Mouse (Mus musculus): ENCODE data around the gene Mdm2. TPM values are rescaled to one million over a fixed set of nuclear protein-coding genes. Genes with fewer than 3 reads are reported as not detected.

Mdm2 gene
- total RNA-seq, 2 experiments from 2014 or later = 49.2 to 49.8 TPM

DNA sequence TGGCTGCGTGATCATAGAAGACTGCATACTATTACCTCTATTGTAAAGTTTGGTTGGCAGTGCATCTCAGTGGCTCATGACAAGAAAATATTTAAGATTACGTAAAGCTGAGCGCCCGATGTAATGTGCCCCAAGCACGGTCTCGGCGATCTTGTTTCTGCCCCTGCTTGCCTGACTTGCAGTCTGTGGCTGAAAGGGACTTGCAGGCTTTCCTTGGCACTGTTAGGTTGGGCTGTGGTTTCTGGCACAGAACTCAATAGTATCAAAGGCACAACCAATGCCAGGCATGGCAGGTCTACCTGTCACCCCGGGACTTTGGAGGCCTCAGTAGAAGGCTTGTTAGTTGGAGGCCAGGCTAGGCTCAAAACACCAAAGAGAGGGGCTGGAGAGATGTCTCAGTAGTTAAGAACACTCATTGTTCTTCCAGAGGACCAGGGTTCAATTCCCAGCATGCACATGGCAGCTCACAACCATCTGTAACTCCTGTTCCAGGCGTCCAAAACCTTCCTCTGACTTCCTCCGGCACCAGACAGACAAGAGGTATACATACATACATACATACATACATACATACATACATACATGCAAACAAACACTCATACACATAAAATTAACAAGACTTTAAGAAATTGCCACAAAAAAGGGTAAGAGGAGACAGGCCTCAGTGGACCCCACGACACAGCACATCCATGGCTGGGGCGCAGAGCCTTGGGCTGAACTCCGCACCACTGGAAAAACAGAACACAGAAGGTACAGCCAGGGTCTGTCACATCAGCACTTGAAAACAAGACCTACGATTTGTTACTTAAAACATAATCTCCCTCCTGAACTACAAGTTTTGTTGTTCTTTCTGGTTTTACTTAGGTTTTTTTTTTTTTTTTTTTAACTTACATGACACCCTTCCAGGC is 51.8 kb downstream of the Mdm2 start:
- DNase-seq = no peak
- TF ChIP-seq CTCF (IDR thresholded peaks at IDR 0.05) = no peak
- no peak overlapping the region for H3K27ac ChIP-seq
- no peak overlapping the region for H3K4me3 ChIP-seq
- intact Hi-C loops (cut with DNase I) = loop anchor here (1.0 kb wide), 1 partner anchor 29 kb away; the partner anchor contains the start of gene Cpm

DNA sequence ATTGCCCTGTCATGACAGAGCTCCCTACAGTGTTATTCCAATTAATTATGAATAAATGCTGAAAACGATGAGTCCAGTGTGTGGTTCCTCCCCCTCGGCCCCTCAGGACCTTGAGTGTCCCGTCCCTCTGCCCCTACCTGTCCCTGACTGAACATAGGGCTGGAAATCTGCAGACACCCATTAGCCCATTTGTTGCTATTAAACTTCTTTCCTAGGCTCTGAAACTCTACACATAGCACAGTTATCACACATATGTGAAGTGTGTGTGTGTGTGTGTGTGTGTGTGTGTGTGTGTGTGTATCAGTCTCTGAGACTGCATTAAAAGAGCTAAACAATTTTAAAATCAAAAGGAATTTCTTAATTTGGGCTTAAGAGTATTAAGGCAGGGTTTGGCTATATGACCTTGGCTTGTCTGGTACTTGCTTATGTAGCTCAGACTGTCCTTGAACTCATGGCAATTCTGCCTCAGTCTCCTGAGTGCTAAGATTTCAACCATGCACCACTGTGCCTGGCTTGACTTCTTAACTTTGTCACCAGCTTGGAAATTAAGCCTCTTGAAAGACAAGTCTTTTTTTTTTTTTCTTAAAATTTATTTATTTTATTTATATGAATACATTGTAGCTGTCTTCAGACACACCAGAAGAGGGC is 52.8 kb downstream of the Mdm2 start:
- TF ChIP-seq CTCF (IDR thresholded peaks at IDR 0.05) = no peak
- no peak overlapping the region for H3K27ac ChIP-seq
- no peak overlapping the region for H3K4me3 ChIP-seq
- DNase-seq = no peak
- intact Hi-C loops (cut with DNase I) = no loop called here

DNA sequence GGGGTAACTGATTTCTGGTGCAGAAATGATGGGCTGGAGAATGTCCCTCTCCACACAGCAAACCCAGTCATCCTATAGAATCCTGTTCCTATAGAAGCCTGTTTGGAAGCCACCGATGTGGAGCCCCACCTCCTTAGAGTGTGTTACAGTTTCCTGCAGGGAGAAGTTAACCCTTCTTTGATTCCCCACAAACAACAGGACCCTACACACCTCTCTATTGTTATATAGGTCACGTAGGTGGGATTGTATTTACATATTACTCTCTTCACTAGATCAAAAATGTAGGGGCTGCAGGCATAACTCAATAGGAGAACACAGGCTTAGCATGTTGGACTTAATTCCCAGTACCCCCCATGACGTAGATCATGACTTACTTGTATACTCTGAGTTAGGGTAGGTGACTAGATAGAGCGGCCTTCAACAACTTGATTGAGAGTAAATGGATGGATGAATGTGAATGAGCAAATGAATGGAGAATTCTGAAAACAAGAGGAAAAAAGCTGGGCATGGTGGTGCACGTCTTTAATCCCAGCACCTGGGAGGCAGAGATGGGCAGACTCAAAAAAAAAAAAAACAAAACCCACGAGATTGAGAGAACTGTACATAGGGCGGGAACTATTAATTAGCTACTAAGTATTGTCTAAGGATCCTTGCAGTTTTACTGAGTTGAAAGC is 53.4 kb downstream of the Mdm2 start:
- intact Hi-C loops (cut with DNase I) = no loop called here
- TF ChIP-seq CTCF (IDR thresholded peaks at IDR 0.05) = no peak
- no peak overlapping the region for H3K4me3 ChIP-seq
- no peak for DNase-seq
- H3K27ac ChIP-seq = no peak overlapping the region

DNA sequence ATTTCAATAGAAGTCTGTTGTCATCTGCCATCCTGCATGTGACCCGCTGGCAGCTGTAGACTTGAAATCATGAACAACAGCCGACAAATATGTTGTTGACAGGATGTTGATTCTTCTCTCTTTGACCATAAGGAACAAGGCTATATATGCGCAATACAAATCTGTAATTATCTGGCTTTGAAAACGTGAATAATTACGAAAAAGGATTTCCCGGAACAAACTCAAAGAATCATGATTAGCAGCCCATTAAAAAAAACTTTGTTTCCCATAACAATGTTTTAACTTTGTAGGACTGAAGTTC is 53.9 kb downstream of the Mdm2 start:
- DNase-seq = no peak
- intact Hi-C loops (cut with DNase I) = no loop called here
- Histone ChIP-seq H3K27ac (no peak overlapping the region), H3K4me3 (no peak overlapping the region)
- no peak for TF ChIP-seq CTCF (IDR thresholded peaks at IDR 0.05)

DNA sequence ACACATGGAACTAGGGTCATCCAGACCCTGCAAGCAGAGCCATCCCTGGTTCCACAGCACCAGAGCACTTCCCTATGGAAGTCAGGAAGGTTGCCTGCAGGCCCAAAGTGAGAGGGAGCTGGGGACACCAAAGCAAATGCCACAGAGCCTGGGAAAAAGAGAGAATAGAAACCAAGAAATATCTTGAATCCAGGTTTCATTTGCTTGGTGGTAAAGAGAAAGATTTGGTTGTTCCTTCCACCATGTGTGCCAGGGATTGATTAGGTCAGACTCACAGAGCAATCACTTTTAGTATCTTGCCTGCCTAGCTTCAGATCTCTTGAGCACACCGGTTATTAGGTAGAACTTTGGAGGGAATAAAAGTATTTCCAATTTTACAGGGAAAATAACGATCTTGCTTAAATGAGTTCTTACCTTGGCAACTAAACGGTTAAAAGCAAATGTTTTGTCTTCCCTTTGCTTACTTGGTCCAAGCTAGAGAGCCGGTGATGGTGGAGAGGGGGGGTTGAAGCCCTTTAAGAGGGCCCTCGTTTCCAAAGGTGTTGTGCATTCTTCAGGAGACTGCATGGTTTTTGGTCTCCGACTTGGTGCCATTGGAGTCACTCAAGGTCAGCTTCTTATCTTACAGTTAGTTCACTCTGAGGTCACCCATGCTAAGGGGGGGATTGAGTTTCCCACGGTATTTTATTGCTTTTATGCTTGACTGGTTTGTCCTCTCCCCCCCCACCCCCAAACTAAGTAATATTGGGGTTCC is 54.5 kb downstream of the Mdm2 start:
- no peak overlapping the region for H3K27ac ChIP-seq
- TF ChIP-seq CTCF (IDR thresholded peaks at IDR 0.05) = no peak
- intact Hi-C loops (cut with DNase I) = no loop called here
- DNase-seq = no peak
- no peak overlapping the region for H3K4me3 ChIP-seq

DNA sequence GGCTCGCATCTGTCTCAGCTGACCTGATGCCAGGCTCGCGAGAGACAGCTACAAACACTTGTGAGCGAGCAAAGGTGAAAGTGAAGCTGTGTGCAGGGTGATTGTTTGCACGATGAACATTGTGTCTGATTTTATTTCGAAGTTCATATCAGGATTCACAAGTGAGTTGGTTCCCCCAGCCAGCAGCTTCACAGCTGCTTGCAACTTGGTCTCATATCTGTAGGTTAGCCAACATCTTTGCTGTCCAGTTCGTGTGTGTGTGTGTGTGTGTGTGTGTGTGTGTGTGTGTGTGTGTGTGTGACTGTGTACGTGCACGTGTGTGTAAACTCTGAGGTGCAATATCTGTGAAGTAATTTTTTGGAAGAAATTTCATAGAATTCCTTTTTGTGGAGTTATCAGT is 55.1 kb downstream of the Mdm2 start:
- no peak for TF ChIP-seq CTCF (IDR thresholded peaks at IDR 0.05)
- no peak overlapping the region for H3K4me3 ChIP-seq
- H3K27ac ChIP-seq = no peak overlapping the region
- intact Hi-C loops (cut with DNase I) = no loop called here
- no peak for DNase-seq

DNA sequence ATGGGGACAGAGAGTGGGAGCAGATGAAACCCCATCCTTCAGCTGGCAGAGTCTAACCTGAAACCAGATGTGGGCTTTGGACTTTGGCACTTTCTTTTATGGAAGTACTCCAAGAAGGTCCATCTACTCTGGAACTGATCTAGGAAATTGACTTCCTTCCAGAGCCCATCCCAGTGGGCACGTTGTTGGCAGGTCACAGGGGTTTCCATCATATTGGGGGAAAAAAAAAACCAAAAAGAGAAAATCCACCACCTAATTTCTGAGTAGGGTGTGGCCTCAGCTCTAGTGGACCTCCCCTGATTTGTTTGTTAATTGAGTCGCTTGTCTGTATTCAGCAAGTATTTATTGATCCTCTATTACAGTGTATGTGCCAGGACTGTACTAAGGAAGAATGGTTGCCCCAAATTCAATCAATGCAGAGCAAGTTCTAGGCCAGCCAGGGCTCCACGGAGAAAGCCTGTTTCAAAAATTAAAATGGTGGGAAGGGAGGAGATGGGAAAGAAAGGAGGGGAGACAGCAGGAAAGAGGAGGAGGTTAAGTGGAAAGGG is 55.9 kb downstream of the Mdm2 start:
- TF ChIP-seq CTCF (IDR thresholded peaks at IDR 0.05) = no peak
- DNase-seq = no peak
- Histone ChIP-seq H3K4me3 (no peak overlapping the region), H3K27ac (no peak overlapping the region)
- intact Hi-C loops (cut with DNase I) = no loop called here

DNA sequence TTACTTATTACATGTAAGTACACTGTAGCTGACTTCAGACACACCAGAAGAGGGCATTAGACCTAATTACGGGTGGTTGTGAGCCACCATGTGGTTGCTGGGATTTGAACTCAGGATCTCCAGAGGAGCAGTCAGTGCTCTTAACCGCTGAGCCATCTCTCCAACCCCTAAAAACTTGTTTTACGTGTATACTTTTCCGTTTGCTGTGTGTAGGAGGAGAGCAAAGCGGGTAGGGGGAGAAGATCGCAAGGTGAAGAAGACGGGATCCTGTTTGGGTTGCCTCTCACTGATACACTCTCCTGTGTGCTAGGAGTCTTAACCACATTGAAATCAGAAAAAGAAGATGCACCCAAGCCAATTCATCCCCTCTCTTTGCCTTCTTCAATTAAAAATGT is 56.8 kb downstream of the Mdm2 start:
- DNase-seq = no peak
- Histone ChIP-seq H3K27ac (peak overlapping the region; percentile 56), H3K4me3 (no peak overlapping the region)
- TF ChIP-seq CTCF (IDR thresholded peaks at IDR 0.05) = no peak
- intact Hi-C loops (cut with DNase I) = no loop called here

DNA sequence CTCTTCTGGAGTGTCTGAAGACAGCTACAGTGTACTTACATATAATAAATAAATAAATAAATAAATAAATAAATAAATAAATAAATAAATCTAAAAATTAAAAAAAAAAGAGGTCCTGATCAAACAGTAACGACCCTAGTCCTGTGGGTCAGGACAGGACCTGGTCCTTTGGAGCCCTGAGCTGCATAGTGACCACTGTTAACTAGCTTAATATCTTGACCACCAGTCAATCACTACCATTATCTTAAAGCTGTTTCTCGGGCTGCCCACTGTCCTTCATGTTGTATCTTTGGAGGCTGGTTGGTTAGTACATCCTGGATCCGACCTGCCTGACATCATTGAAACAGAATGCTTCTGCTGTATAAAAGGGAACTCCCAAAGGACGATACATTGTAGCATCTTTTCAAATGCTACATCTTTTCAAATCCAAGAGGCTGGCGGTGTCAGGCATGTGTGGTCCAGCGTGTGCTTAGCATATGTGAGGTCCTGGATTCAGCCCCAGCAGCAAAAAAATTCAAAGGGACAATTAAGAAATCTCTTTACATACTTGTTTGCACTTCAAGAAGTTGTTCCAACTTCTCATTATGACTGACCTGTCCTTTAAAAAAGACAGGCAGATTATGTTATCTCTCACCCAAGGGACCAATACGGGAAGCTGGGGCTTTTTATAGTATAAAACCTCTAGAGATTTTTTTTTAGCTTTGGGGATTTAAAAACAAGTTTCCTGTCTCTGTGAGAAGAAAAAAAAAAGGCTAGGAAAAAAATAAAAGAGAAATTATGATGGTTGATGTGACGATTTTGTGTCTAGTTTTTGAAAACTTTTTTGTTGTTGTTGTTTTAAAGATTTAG is 57.4 kb downstream of the Mdm2 start:
- Histone ChIP-seq H3K27ac (peak overlapping the region; percentile 56), H3K4me3 (no peak overlapping the region)
- intact Hi-C loops (cut with DNase I) = no loop called here
- no peak for DNase-seq
- TF ChIP-seq CTCF (IDR thresholded peaks at IDR 0.05) = no peak

DNA sequence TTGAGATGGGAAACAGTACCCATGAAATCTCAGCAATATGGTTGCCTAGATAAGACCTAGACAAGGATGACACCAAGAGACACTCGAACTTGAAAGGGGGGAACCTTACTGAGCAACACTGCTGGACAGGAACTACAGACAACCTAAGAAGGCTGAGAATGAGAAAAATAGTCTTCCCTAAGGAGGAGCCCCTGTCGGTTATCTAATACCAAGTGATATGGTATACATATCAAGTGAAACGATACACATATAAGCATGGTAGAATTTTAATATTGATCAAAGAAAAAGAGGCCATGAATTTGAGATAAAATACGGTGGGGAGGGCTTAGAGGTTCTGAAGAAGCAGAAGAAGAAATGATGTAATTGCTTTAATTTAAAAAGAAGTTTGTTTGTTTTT is 58.2 kb downstream of the Mdm2 start:
- DNase-seq = no peak
- H3K4me3 ChIP-seq = no peak overlapping the region
- intact Hi-C loops (cut with DNase I) = no loop called here
- TF ChIP-seq CTCF (IDR thresholded peaks at IDR 0.05) = no peak
- H3K27ac ChIP-seq = no peak overlapping the region; the same call in 1 of the 2 replicates

DNA sequence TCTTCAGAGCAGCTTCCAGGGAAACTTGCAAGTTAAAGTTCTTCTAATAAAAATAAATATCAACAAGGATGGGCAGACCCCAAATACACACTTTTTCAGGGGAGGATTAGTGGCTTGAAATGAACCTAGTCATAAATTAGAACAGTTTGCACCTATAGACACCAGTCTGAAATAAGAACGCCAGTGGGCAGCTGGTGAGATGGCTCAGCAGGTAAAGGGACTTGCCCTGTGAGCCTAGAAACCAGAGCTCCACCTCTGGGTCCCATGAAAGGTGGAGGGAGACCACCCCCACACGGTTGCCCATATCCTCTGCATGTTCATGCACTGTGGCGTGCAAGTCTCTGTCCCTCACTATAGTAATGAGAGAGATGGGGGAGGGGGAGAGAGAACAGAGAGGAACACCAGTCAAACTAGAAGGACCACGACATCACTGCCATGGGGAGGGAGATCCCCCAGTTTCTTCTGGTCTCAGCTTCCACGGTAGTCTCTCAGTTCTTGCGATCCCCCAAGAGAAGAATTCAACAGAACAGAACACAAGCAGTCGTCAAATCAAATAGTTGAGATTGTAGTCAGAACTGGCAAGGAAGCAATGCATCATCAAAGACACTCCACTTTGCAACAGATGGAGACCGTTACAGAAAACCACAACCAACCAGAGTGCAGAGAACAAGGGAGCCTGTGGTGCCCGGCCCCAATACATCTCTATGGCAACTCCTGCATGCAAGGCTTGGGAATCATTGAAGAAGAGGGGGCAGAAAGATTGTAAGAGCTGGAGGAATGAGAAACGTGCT is 58.8 kb downstream of the Mdm2 start:
- Histone ChIP-seq H3K27ac (peak overlapping the region; percentile 21; the same call in 1 of the 2 replicates), H3K4me3 (no peak overlapping the region)
- intact Hi-C loops (cut with DNase I) = no loop called here
- no peak for TF ChIP-seq CTCF (IDR thresholded peaks at IDR 0.05)
- DNase-seq = no peak
